Mouse (Mus musculus): ENCODE measurements around the gene Tesmin.
A peak's percentile ranks its signal among the peaks of the same experiment; 100 is the strongest.

Tesmin gene

GRCm38 (mm10) chr19:3394216-3394615 lies 5.6 kb downstream of the Tesmin start:
- DNase-seq, result no peak

- DNase-seq, result no peak
Observed at GRCm38 (mm10) chr19:3400057-3400456, 11.4 kb downstream of the Tesmin start.

GRCm38 (mm10) chr19:3401504-3401903 lies 12.8 kb downstream of the Tesmin start:
- no peak for DNase-seq

- no peak for DNase-seq
Observed at GRCm38 (mm10) chr19:3401943-3402342, 13.3 kb downstream of the Tesmin start.

GRCm38 (mm10) chr19:3402390-3402789 lies 13.7 kb downstream of the Tesmin start:
- DNase-seq, result no peak

GRCm38 (mm10) chr19:3404030-3404429 lies 15.4 kb downstream of the Tesmin start:
- DNase-seq, result no peak

- no peak for DNase-seq
Observed at GRCm38 (mm10) chr19:3405531-3406281, 17.0 kb downstream of the Tesmin start.

GRCm38 (mm10) chr19:3414268-3414733 lies 25.6 kb downstream of the Tesmin start, which contains the start of gene Gal:
Gene Gal, minus strand, starts transcription at chr19:3414544.
- peak; percentile 21 for DNase-seq

- DNase-seq, result peak; percentile 44
Observed at GRCm38 (mm10) chr19:3419251-3419650, 30.6 kb downstream of the Tesmin start.

- no peak for DNase-seq
Observed at GRCm38 (mm10) chr19:3422488-3422887, 33.8 kb downstream of the Tesmin start.

- DNase-seq, result no peak
Observed at GRCm38 (mm10) chr19:3422981-3423380, 34.3 kb downstream of the Tesmin start.

GRCm38 (mm10) chr19:3424214-3424613 lies 35.6 kb downstream of the Tesmin start:
- no peak for DNase-seq

GRCm38 (mm10) chr19:3428057-3428830 lies 39.6 kb downstream of the Tesmin start:
- DNase-seq, result no peak

GRCm38 (mm10) chr19:3429156-3429816 lies 40.6 kb downstream of the Tesmin start:
- no peak for DNase-seq

GRCm38 (mm10) chr19:3431066-3431465 lies 42.4 kb downstream of the Tesmin start:
- no peak for DNase-seq

GRCm38 (mm10) chr19:3431969-3432368 lies 43.3 kb downstream of the Tesmin start:
- no peak for DNase-seq

- DNase-seq, result no peak
Observed at GRCm38 (mm10) chr19:3434124-3434523, 45.5 kb downstream of the Tesmin start.

- no peak for DNase-seq
Observed at GRCm38 (mm10) chr19:3434641-3435040, 46.0 kb downstream of the Tesmin start.

- no peak for DNase-seq
Observed at GRCm38 (mm10) chr19:3435824-3436223, 47.2 kb downstream of the Tesmin start.

- no peak for DNase-seq
Observed at GRCm38 (mm10) chr19:3436840-3437239, 48.2 kb downstream of the Tesmin start.

- no peak for DNase-seq
Observed at GRCm38 (mm10) chr19:3437980-3438379, 49.3 kb downstream of the Tesmin start.

GRCm38 (mm10) chr19:3440667-3441066 lies 52.0 kb downstream of the Tesmin start:
- DNase-seq, result no peak

GRCm38 (mm10) chr19:3441092-3441491 lies 52.4 kb downstream of the Tesmin start:
- DNase-seq, result no peak

Measured in right cerebral cortex, postnatal 14 days (tissue).